Mouse (Mus musculus) neural tube, embryonic 13.5 days (tissue): ENCODE data around the gene Usp49. TPM values are rescaled to one million over a fixed set of nuclear protein-coding genes. Genes with fewer than 3 reads are reported as not detected.
"Not testable (repeated sequence)": the region's sequence is repeated elsewhere in the genome, so short reads cannot be mapped to it uniquely, and the experiment has no call there.

Experiments
- ATAC-seq: fragments of 200-750 bp; cut with Nextera tagmentation; 2 replicates; pipeline ENCODE4 v1.8.0; 2017; ENCODE audit warnings: low read depth, mild to moderate bottlenecking, moderate TSS enrichment, moderate library complexity
- H3K27ac ChIP-seq: fragments of 300-500 bp; sonication (generic); replicated peaks from 2 replicates; pipeline ENCODE4 v1.5.1; 2015; ENCODE audit warnings: moderate library complexity, mild to moderate bottlenecking, inconsistent platforms
- H3K27me3 ChIP-seq: fragments of 300-500 bp; sonication (generic); 2 replicates; pipeline ENCODE4 v1.6.1; 2015; ENCODE audit warnings: mild to moderate bottlenecking, inconsistent platforms
- H3K36me3 ChIP-seq: fragments of 300-500 bp; sonication (generic); 2 replicates; pipeline ENCODE4 v1.6.1; 2015; ENCODE audit warnings: mild to moderate bottlenecking, inconsistent platforms
- H3K4me1 ChIP-seq: fragments of 300-500 bp; sonication (generic); replicated peaks from 2 replicates; pipeline ENCODE4 v1.6.1; 2015; ENCODE audit warnings: inconsistent platforms
- H3K4me2 ChIP-seq: fragments of 300-500 bp; sonication (generic); 2 replicates; pipeline ENCODE4 v1.6.1; 2015; ENCODE audit warnings: inconsistent platforms, mild to moderate bottlenecking, moderate library complexity
- H3K4me3 ChIP-seq: fragments of 300-500 bp; sonication (generic); 2 replicates; pipeline ENCODE4 v1.5.1; 2015; ENCODE audit warnings: mild to moderate bottlenecking, inconsistent platforms
- H3K9ac ChIP-seq: fragments of 300-500 bp; sonication (generic); 2 replicates; pipeline ENCODE4 v1.6.1; 2015; ENCODE audit warnings: moderate library complexity, mild to moderate bottlenecking, inconsistent platforms
- H3K9me3 ChIP-seq: fragments of 300-500 bp; sonication (generic); 2 replicates; pipeline ENCODE4 v1.6.1; 2016; ENCODE audit warnings: inconsistent platforms
- WGBS: fragments of 180-500 bp; shearing (Covaris S2); methylation state at CpG from one replicate; pipeline ENCODE4 v1.1.7; 2015; 5-methylcytosine and 5-hydroxymethylcytosine counted together
- polyA plus RNA-seq: library from polyadenylated mRNA; unstranded; fragments of >200 nt; fragmentation: Nextera tagmentation; extraction: Ambion mirVana; gene quantifications from 2 replicates; pipeline ENCODE4 v1.2.1, GENCODE M21; 2015

Gene Usp49
- polyA plus RNA-seq, 1 experiment from 2014 or later: 8.2 TPM

GRCm38 (mm10) chr17:47597261-47597660 is 33.2 kb upstream of the Usp49 start:
- WGBS: 83% methylated on average over 13 of the region's 13 CpGs
- Histone ChIP-seq H3K36me3 (peaks cover 40% of the 10 kb centered on the region), H3K4me3 (no peak overlapping the region), H3K4me2 (peak overlapping the region; percentile 96), H3K9ac (peak overlapping the region; percentile 81; the same call in 1 of the 2 replicates), H3K27me3 (no peaks in the 10 kb centered on the region), H3K4me1 (peaks cover 48% of the 10 kb centered on the region), H3K9me3 (no peaks in the 10 kb centered on the region), H3K27ac (no peak overlapping the region)
- ATAC-seq: no peak

- H3K4me1 ChIP-seq: peaks cover 44% of the 10 kb centered on the region
- H3K27ac ChIP-seq: peak overlapping the region; percentile 43; the same call in 1 of the 2 replicates
These were observed 32.5 kb upstream of the Usp49 start for GRCm38 (mm10) chr17:47597838-47598579.

GRCm38 (mm10) chr17:47598580-47599304 is 31.7 kb upstream of the Usp49 start:
- H3K4me3 ChIP-seq, H3K9ac ChIP-seq, ATAC-seq, H3K4me2 ChIP-seq, H3K27me3 ChIP-seq, H3K9me3 ChIP-seq: not testable (repeated sequence)
- Histone ChIP-seq H3K27ac (peak overlapping the region; percentile 43; the same call in 1 of the 2 replicates), H3K36me3 (peaks cover 53% of the 10 kb centered on the region), H3K4me1 (peaks cover 42% of the 10 kb centered on the region)
- WGBS: 81% methylated on average over 10 of the region's 10 CpGs

More at GRCm38 (mm10) chr17:47597838-47598579, 32.5 kb upstream of the Usp49 start:
- peaks cover 48% of the 10 kb centered on the region for H3K36me3 ChIP-seq
- no peaks in the 10 kb centered on the region for H3K27me3 ChIP-seq
- H3K4me3 ChIP-seq: no peak overlapping the region
- ATAC-seq: no peak
- 29% methylated on average over 10 of the region's 10 CpGs for WGBS
- H3K9ac ChIP-seq: no peak overlapping the region
- H3K9me3 ChIP-seq: no peaks in the 10 kb centered on the region
- H3K4me2 ChIP-seq: peak overlapping the region; percentile 96; the same call in 1 of the 2 replicates

GRCm38 (mm10) chr17:47599511-47600297 is 30.8 kb upstream of the Usp49 start:
- Histone ChIP-seq H3K4me2 (no peak overlapping the region), H3K27me3 (no peaks in the 10 kb centered on the region), H3K4me1 (peaks cover 33% of the 10 kb centered on the region), H3K9ac (no peak overlapping the region), H3K36me3 (peaks cover 63% of the 10 kb centered on the region), H3K9me3 (no peaks in the 10 kb centered on the region), H3K4me3 (no peak overlapping the region), H3K27ac (no peak overlapping the region)
- ATAC-seq: no peak
- WGBS: 82% methylated on average over 11 of the region's 11 CpGs

GRCm38 (mm10) chr17:47600601-47601388 is 29.7 kb upstream of the Usp49 start:
- Histone ChIP-seq H3K4me1 (peaks cover 22% of the 10 kb centered on the region), H3K4me2 (no peak overlapping the region), H3K9me3 (no peaks in the 10 kb centered on the region), H3K36me3 (peaks cover 74% of the 10 kb centered on the region), H3K27me3 (no peaks in the 10 kb centered on the region), H3K9ac (no peak overlapping the region), H3K4me3 (no peak overlapping the region), H3K27ac (no peak overlapping the region)
- WGBS: 87% methylated on average over 13 of the region's 13 CpGs
- ATAC-seq: no peak

- no peaks in the 10 kb centered on the region for H3K27me3 ChIP-seq
These were observed 29.1 kb upstream of the Usp49 start for GRCm38 (mm10) chr17:47601389-47601755.

GRCm38 (mm10) chr17:47602289-47602688 is 28.2 kb upstream of the Usp49 start:
- Histone ChIP-seq H3K4me2 (no peak overlapping the region), H3K9me3 (no peaks in the 10 kb centered on the region), H3K27ac (no peak overlapping the region), H3K4me3 (no peak overlapping the region), H3K27me3 (no peaks in the 10 kb centered on the region), H3K36me3 (peaks cover 87% of the 10 kb centered on the region), H3K4me1 (peaks cover 7% of the 10 kb centered on the region), H3K9ac (no peak overlapping the region)
- WGBS: 92% methylated on average over 11 of the region's 11 CpGs
- no peak for ATAC-seq

More at GRCm38 (mm10) chr17:47601389-47601755, 29.1 kb upstream of the Usp49 start:
- H3K36me3 ChIP-seq: peaks cover 78% of the 10 kb centered on the region
- no peak overlapping the region for H3K4me3 ChIP-seq
- 95% methylated on average over 10 of the region's 10 CpGs for WGBS
- H3K9ac ChIP-seq: no peak overlapping the region
- H3K4me1 ChIP-seq: peaks cover 16% of the 10 kb centered on the region
- H3K4me2 ChIP-seq: no peak overlapping the region
- ATAC-seq: no peak
- H3K9me3 ChIP-seq: no peaks in the 10 kb centered on the region
- no peak overlapping the region for H3K27ac ChIP-seq

GRCm38 (mm10) chr17:47606220-47606619 is 24.3 kb upstream of the Usp49 start:
- H3K9me3 ChIP-seq: no peaks in the 10 kb centered on the region
- H3K27me3 ChIP-seq: no peaks in the 10 kb centered on the region
- no peak overlapping the region for H3K4me3 ChIP-seq
- peaks cover 14% of the 10 kb centered on the region for H3K4me1 ChIP-seq
- WGBS: 83% methylated on average over 5 of the region's 5 CpGs
- no peak overlapping the region for H3K27ac ChIP-seq
- H3K4me2 ChIP-seq: no peak overlapping the region
- peaks cover 69% of the 10 kb centered on the region for H3K36me3 ChIP-seq
- no peak overlapping the region for H3K9ac ChIP-seq
- ATAC-seq: no peak

GRCm38 (mm10) chr17:47609182-47609581 is 21.3 kb upstream of the Usp49 start:
- Histone ChIP-seq H3K27me3 (no peaks in the 10 kb centered on the region), H3K36me3 (peaks cover 43% of the 10 kb centered on the region), H3K9me3 (no peaks in the 10 kb centered on the region), H3K4me3 (no peak overlapping the region), H3K27ac (no peak overlapping the region), H3K4me2 (no peak overlapping the region), H3K4me1 (peaks cover 27% of the 10 kb centered on the region), H3K9ac (no peak overlapping the region)
- WGBS: 95% methylated on average over 4 of the region's 4 CpGs
- no peak for ATAC-seq

GRCm38 (mm10) chr17:47610849-47611660 is 19.4 kb upstream of the Usp49 start, which contains the start of the genes Bysl, Med20 and Gm20517:
Gene Bysl (minus strand): TSS chr17:47611492.
Gene Med20 (plus strand): TSS chr17:47611582.
Gene Gm20517 (plus strand): TSS chr17:47611589.
- H3K9me3 ChIP-seq: no peaks in the 10 kb centered on the region
- peaks cover 27% of the 10 kb centered on the region for H3K4me1 ChIP-seq
- WGBS: under 1% methylated on average over 59 of the region's 59 CpGs
- peak within 1 kb of the TSS; percentile 82 for H3K9ac ChIP-seq
- peak within 1 kb of the TSS; percentile 53 for H3K27ac ChIP-seq
- H3K27me3 ChIP-seq: no peaks in the 10 kb centered on the region
- H3K4me3 ChIP-seq: peak within 1 kb of the TSS; percentile 62
- peak; percentile 96 for ATAC-seq
- H3K4me2 ChIP-seq: peak within 1 kb of the TSS; percentile 89
- H3K36me3 ChIP-seq: peaks cover 37% of the 10 kb centered on the region
